Mouse (Mus musculus): ENCODE measurements around the gene Arhgap20.

The Arhgap20 gene

GRCm38 (mm10) chr9:51764921-51765416 is at the start of gene Arhgap20:
TSS of gene Arhgap20 (plus strand) at chr9:51765337.
- DNase-seq (ENCODE audit: low read depth, low spot score), result peak; percentile 86

GRCm38 (mm10) chr9:51718793-51719192 is 46.3 kb upstream of the Arhgap20 start:
- no peak for DNase-seq (ENCODE audit: low read depth, low spot score)

- no peak for DNase-seq (ENCODE audit: low read depth, low spot score)
Measured at GRCm38 (mm10) chr9:51727960-51728359, 37.2 kb upstream of the Arhgap20 start.

GRCm38 (mm10) chr9:51735180-51736034 is 29.7 kb upstream of the Arhgap20 start:
- DNase-seq (ENCODE audit: low read depth, low spot score), result no peak

- DNase-seq (ENCODE audit: low read depth, low spot score), result no peak
Measured at GRCm38 (mm10) chr9:51736750-51737368, 28.3 kb upstream of the Arhgap20 start.

GRCm38 (mm10) chr9:51738349-51738748 is 26.8 kb upstream of the Arhgap20 start:
- DNase-seq (ENCODE audit: low read depth, low spot score), result no peak

GRCm38 (mm10) chr9:51739826-51740225 is 25.3 kb upstream of the Arhgap20 start:
- DNase-seq (ENCODE audit: low read depth, low spot score), result no peak

- no peak for DNase-seq (ENCODE audit: low read depth, low spot score)
Measured at GRCm38 (mm10) chr9:51750144-51750543, 15.0 kb upstream of the Arhgap20 start.

- no peak for DNase-seq (ENCODE audit: low read depth, low spot score)
Measured at GRCm38 (mm10) chr9:51761003-51761402, 4.1 kb upstream of the Arhgap20 start.

GRCm38 (mm10) chr9:51764041-51764875 is 879 bp upstream of the Arhgap20 start:
- DNase-seq (ENCODE audit: low read depth, low spot score), result no peak

GRCm38 (mm10) chr9:51765417-51766174 is 459 bp downstream of the Arhgap20 start:
- no peak for DNase-seq (ENCODE audit: low read depth, low spot score)

- peak; percentile 54 for DNase-seq (ENCODE audit: low read depth, low spot score)
Measured at GRCm38 (mm10) chr9:51766175-51767062, 1.3 kb downstream of the Arhgap20 start.

- DNase-seq (ENCODE audit: low read depth, low spot score), result no peak
Measured at GRCm38 (mm10) chr9:51774201-51774600, 9.1 kb downstream of the Arhgap20 start.

- DNase-seq (ENCODE audit: low read depth, low spot score), result no peak
Measured at GRCm38 (mm10) chr9:51776459-51776858, 11.3 kb downstream of the Arhgap20 start.

- DNase-seq (ENCODE audit: low read depth, low spot score), result no peak
Measured at GRCm38 (mm10) chr9:51777180-51777579, 12.0 kb downstream of the Arhgap20 start.

GRCm38 (mm10) chr9:51779232-51779631 is 14.1 kb downstream of the Arhgap20 start:
- no peak for DNase-seq (ENCODE audit: low read depth, low spot score)

- no peak for DNase-seq (ENCODE audit: low read depth, low spot score)
Measured at GRCm38 (mm10) chr9:51781092-51781491, 16.0 kb downstream of the Arhgap20 start.

GRCm38 (mm10) chr9:51787380-51787779 is 22.2 kb downstream of the Arhgap20 start:
- DNase-seq (ENCODE audit: low read depth, low spot score), result no peak

GRCm38 (mm10) chr9:51788466-51788865 is 23.3 kb downstream of the Arhgap20 start:
- no peak for DNase-seq (ENCODE audit: low read depth, low spot score)

GRCm38 (mm10) chr9:51795206-51795605 is 30.1 kb downstream of the Arhgap20 start:
- DNase-seq (ENCODE audit: low read depth, low spot score), result no peak
